ENCODE assay signal across 9 mouse cellular contexts in genomic region chr5:92997428-92998120, GRCm38 (mm10). TPM values are rescaled to one million over a fixed set of nuclear protein-coding genes. Genes with fewer than 3 reads are reported as not detected.
DNase-seq lines count a peak whose midpoint lies in the region; ATAC-seq and TF ChIP-seq lines count a peak whose summit lies in the region.
"Had no signal": no experiment of that assay in that cellular context is flagged by ENCODE, and none has a peak within 500 bp of the region (broad histone marks: within the 10 kb centered on the region; RNA-seq: fewer than 3 reads in every experiment).

No protein-coding gene starts in this region.

- H3K27me3 ChIP-seq in lung, postnatal 0 days (replicated peaks; ENCODE audit: insufficient read depth, low read length), result no peaks in the 10 kb centered on the region

- 31% methylated on average over 5 of the region's 5 CpGs for WGBS in lung, postnatal 0 days

- H3K9me3 ChIP-seq in lung, postnatal 0 days (ENCODE audit: low read length), result no peaks in the 10 kb centered on the region

- peak; percentile 78 for ATAC-seq in lung, postnatal 0 days
- ATAC-seq in inflammation-experienced regulatory T-cells, adult 6 months, result no peak

- DNase-seq in gastrocnemius, adult 2 months, result peak; percentile 48
- DNase-seq in gastrocnemius, adult 18-20 months (ENCODE audit: low spot score), result no peak
- peak; percentile 71 for DNase-seq in heart, adult 8-10 months (ENCODE audit: low spot score)
- DNase-seq in kidney, adult 8-10 months, result peak; percentile 20 to 47
- peak; percentile 81 for DNase-seq in lung, postnatal 0 days (ENCODE audit: low spot score)
- no peak for DNase-seq in cerebellum, adult 11 months
- DNase-seq in right cerebral cortex, postnatal 25 days, result no peak

- H3K4me1 ChIP-seq in lung, postnatal 0 days (ENCODE audit: insufficient read depth, low read depth, low read length), result peaks cover 9% of the 10 kb centered on the region; the same call in 1 of the 2 replicates

- H3K4me3 ChIP-seq in gastrocnemius, adult 2 months, result no peak overlapping the region
- no peak overlapping the region for H3K4me3 ChIP-seq in lung, postnatal 0 days (ENCODE audit: low read depth, low read length)
- H3K4me3 ChIP-seq: erythroblast, embryonic 14.5 days had no signal

- H3K4me2 ChIP-seq in lung, postnatal 0 days (replicated peaks; ENCODE audit: low read depth, low read length), result no peak overlapping the region

- TF ChIP-seq EP300 in lung, postnatal 0 days (IDR thresholded peaks at IDR 0.05), result peak; percentile 49; the same call in 1 of the 2 replicates

- intact Hi-C loops in gastrocnemius, adult 2 months (cut with DNase I), result no loop called here

- H3K36me3 ChIP-seq in lung, postnatal 0 days (ENCODE audit: insufficient read depth, low read length), result no peaks in the 10 kb centered on the region

- H3K27ac ChIP-seq in gastrocnemius, adult 2 months, result peak overlapping the region; percentile 70
- peak overlapping the region; percentile 69; the same call in 1 of the 2 replicates for H3K27ac ChIP-seq in lung, postnatal 0 days (ENCODE audit: low read length)

- H3K9ac ChIP-seq in lung, postnatal 0 days (replicated peaks; ENCODE audit: low read depth), result no peak overlapping the region

- TF ChIP-seq CTCF in gastrocnemius, adult 2 months (IDR thresholded peaks at IDR 0.05), result no peak
- TF ChIP-seq CTCF in lung, postnatal 0 days (IDR thresholded peaks at IDR 0.05), result no peak

RNA-seq across cellular contexts. Expression of gene Sowahb, which starts 47.2 kb away (rescaled TPM):
- total RNA-seq in gastrocnemius, adult 2 months (2021), result not detected
- total RNA-seq in gastrocnemius, adult 18-20 months (2021), result under 1 TPM in 1 of 2 experiments, not detected in 1; 0.07 TPM
- under 1 TPM; 0.05 to 0.22 (median 0.12) TPM for total RNA-seq in heart, adult 8-10 months (2022)
- 1.2 and 1.3 TPM in 2 replicates for polyA plus RNA-seq in lung, postnatal 0 days (2015; fragmentation: Nextera tagmentation; extraction: Ambion mirVana)
- not detected for polyA plus RNA-seq in inflammation-experienced regulatory T-cells, adult 6 months (2017; shearing (Covaris generic))

Comparison
In these comparisons a context has a peak if more than half of its experiments do, and no peak if none do; other contexts are left out.
1. DNase-seq: peak in gastrocnemius, adult 2 months (single experiment), heart, adult 8-10 months (single experiment), kidney, adult 8-10 months (2 of 2) and lung, postnatal 0 days (single experiment); none in gastrocnemius, adult 18-20 months (single experiment), cerebellum, adult 11 months (single experiment) and right cerebral cortex, postnatal 25 days (single experiment).